Comparison of ENCODE assay signal across 9 mouse cellular contexts in genomic region chr11:24082385-24083075, GRCm38 (mm10). TPM values are rescaled to one million over a fixed set of nuclear protein-coding genes. Genes with fewer than 3 reads are reported as not detected.
DNase-seq lines count a peak whose midpoint lies in the region; ATAC-seq and TF ChIP-seq lines count a peak whose summit lies in the region.
"Had no signal": no experiment of that assay in that cellular context is flagged by ENCODE, and none has a peak within 500 bp of the region (broad histone marks: within the 10 kb centered on the region; RNA-seq: fewer than 3 reads in every experiment).

No protein-coding gene starts in this region.

- TF ChIP-seq EP300 in liver, postnatal 0 days (IDR thresholded peaks at IDR 0.05; ENCODE audit: low read depth): no peak

- 34% methylated on average over 11 of the region's 11 CpGs for WGBS in heart, embryonic 15.5 days
- 14% methylated on average over 11 of the region's 11 CpGs for WGBS in hindbrain, embryonic 10.5 days
- WGBS in liver, postnatal 0 days (ENCODE audit: insufficient replicate concordance): 26% methylated on average over 11 of the region's 11 CpGs

- H3K4me1 ChIP-seq in heart, embryonic 15.5 days (replicated peaks): peaks cover 36% of the 10 kb centered on the region
- peaks cover 41% of the 10 kb centered on the region for H3K4me1 ChIP-seq in G1E (ENCODE audit: insufficient read depth, low read depth, low read length)
- peaks cover 41% of the 10 kb centered on the region for H3K4me1 ChIP-seq in hindbrain, embryonic 10.5 days (replicated peaks)
- H3K4me1 ChIP-seq in liver, postnatal 0 days (ENCODE audit: insufficient read depth): peaks cover 27% of the 10 kb centered on the region

- no peak for DNase-seq in heart, postnatal 10 days
- no peak for DNase-seq in G1E (ENCODE audit: low spot score)
- DNase-seq in hindbrain, embryonic 10.5 days (ENCODE audit: low spot score): no peak
- no peak for DNase-seq in liver, postnatal 0 days
- no peak for DNase-seq in right cerebral cortex, adult 2 months (ENCODE audit: low spot score in 2 of 2)
- no peak for DNase-seq in spleen, postnatal 14 days (ENCODE audit: low spot score in 2 of 2)
- DNase-seq in ovary, adult 18-20 months (ENCODE audit: low spot score): no peak

- peaks cover 9% of the 10 kb centered on the region; the same call in 1 of the 2 replicates for H3K36me3 ChIP-seq in heart, embryonic 15.5 days
- H3K36me3 ChIP-seq in G1E (replicated peaks): peaks cover 53% of the 10 kb centered on the region
- H3K36me3 ChIP-seq in hindbrain, embryonic 10.5 days: peaks cover 24% of the 10 kb centered on the region
- H3K36me3 ChIP-seq in liver, postnatal 0 days (replicated peaks; ENCODE audit: insufficient read depth, low read length): peaks cover 12% of the 10 kb centered on the region; the same call in 1 of the 2 replicates

- TF ChIP-seq CTCF in G1E (IDR thresholded peaks at IDR 0.05; ENCODE audit: low read depth, low read length): no peak
- no peak for TF ChIP-seq CTCF in liver, postnatal 0 days (IDR thresholded peaks at IDR 0.05; ENCODE audit: low read depth)

- H3K9ac ChIP-seq in heart, embryonic 15.5 days: peak overlapping the region; percentile 64
- peak overlapping the region; percentile 80 for H3K9ac ChIP-seq in liver, postnatal 0 days (replicated peaks)

- peak overlapping the region; percentile 62 for H3K4me3 ChIP-seq in heart, embryonic 15.5 days
- peak overlapping the region; percentile 76 for H3K4me3 ChIP-seq in G1E (ENCODE audit: low read depth, low read length)
- peak overlapping the region; percentile 79 for H3K4me3 ChIP-seq in hindbrain, embryonic 10.5 days
- H3K4me3 ChIP-seq in liver, postnatal 0 days (ENCODE audit: low read depth, low read length): peak overlapping the region; percentile 71
- H3K4me3 ChIP-seq: myocyte had no signal

- no peaks in the 10 kb centered on the region for H3K27me3 ChIP-seq in heart, embryonic 15.5 days
- H3K27me3 ChIP-seq in G1E (ENCODE audit: insufficient read depth, low read length): no peaks in the 10 kb centered on the region; the same call in 1 of the 2 replicates
- peaks cover 44% of the 10 kb centered on the region for H3K27me3 ChIP-seq in hindbrain, embryonic 10.5 days (ENCODE audit: insufficient read depth, poor library complexity, severe bottlenecking)
- H3K27me3 ChIP-seq in liver, postnatal 0 days (ENCODE audit: insufficient read depth, low read length): peaks cover 19% of the 10 kb centered on the region

- no peak for ATAC-seq in heart, embryonic 15.5 days (replicated peaks; ENCODE audit: insufficient number of reproducible peaks, insufficient read depth, low FRiP score, low read depth)
- ATAC-seq in G1E (ENCODE audit: extremely low read depth, insufficient number of reproducible peaks, low FRiP score, poor library complexity, severe bottlenecking): no peak
- no peak for ATAC-seq in liver, postnatal 0 days

- H3K9me3 ChIP-seq in heart, embryonic 15.5 days (replicated peaks): no peaks in the 10 kb centered on the region
- no peaks in the 10 kb centered on the region for H3K9me3 ChIP-seq in G1E (replicated peaks)
- no peaks in the 10 kb centered on the region for H3K9me3 ChIP-seq in hindbrain, embryonic 10.5 days
- no peaks in the 10 kb centered on the region for H3K9me3 ChIP-seq in liver, postnatal 0 days (ENCODE audit: low read length)

- intact Hi-C loops in heart, postnatal 10 days (cut with DNase I): loop anchor here (10.0 kb wide), 1 partner anchor 322 kb away; no protein-coding TSS in a partner anchor

- H3K27ac ChIP-seq in heart, embryonic 15.5 days: peak overlapping the region; percentile 83
- peak overlapping the region; percentile 95 for H3K27ac ChIP-seq in hindbrain, embryonic 10.5 days
- H3K27ac ChIP-seq in liver, postnatal 0 days (ENCODE audit: low read depth): no peak overlapping the region

- H3K4me2 ChIP-seq in heart, embryonic 15.5 days: peak overlapping the region; percentile 89
- peak overlapping the region; percentile 92 for H3K4me2 ChIP-seq in liver, postnatal 0 days (ENCODE audit: low read depth, low read length)

RNA-seq across cellular contexts. Expression of gene Bcl11a, which starts 4.7 kb away (rescaled TPM):
- 14.0 and 15.5 TPM in 2 replicates for polyA plus RNA-seq in heart, embryonic 15.5 days (2015; fragmentation: Nextera tagmentation; extraction: Ambion mirVana)
- total RNA-seq in heart, postnatal 10 days (2021): 1 to 10 TPM; 4.4 to 7.4 TPM
- total RNA-seq in G1E (2014; fragmentation: Nextera tagmentation): 93.2 and 102 TPM in 2 replicates
- 20.6 and 25.4 TPM in 2 replicates for total RNA-seq in G1E (2017)
- 53.5 and 54.9 TPM in 2 replicates for polyA plus RNA-seq in G1E (2012)
- polyA plus RNA-seq in hindbrain, embryonic 10.5 days (2016; fragmentation: Nextera tagmentation; extraction: Ambion mirVana): 20.7 and 54.9 TPM in 2 replicates
- 6.6 and 10.3 TPM in 2 replicates for polyA plus RNA-seq in liver, postnatal 0 days (2015; fragmentation: Nextera tagmentation; extraction: Ambion mirVana)
- polyA plus RNA-seq: myocyte had no signal

RNA-seq across cellular contexts. Expression of gene A830031A19Rik, which starts 7.7 kb away (rescaled TPM):
- polyA plus RNA-seq in heart, embryonic 15.5 days (2015; fragmentation: Nextera tagmentation; extraction: Ambion mirVana): not detected in 2 replicates
- not detected for total RNA-seq in heart, postnatal 10 days (2021)
- total RNA-seq in G1E (2014; fragmentation: Nextera tagmentation) (not detected in 2 replicates), G1E (2017) (0.16 TPM in 1 of 2 replicates, not detected in the other)
- polyA plus RNA-seq in G1E (2012): not detected in 2 replicates
- polyA plus RNA-seq in hindbrain, embryonic 10.5 days (2016; fragmentation: Nextera tagmentation; extraction: Ambion mirVana): not detected in 2 replicates
- polyA plus RNA-seq in liver, postnatal 0 days (2015; fragmentation: Nextera tagmentation; extraction: Ambion mirVana): not detected in 2 replicates
- polyA plus RNA-seq: myocyte had no signal
